Mouse (Mus musculus) CD4-positive, CD25-positive, alpha-beta regulatory T cell, adult 4 months (primary cell): ENCODE measurements around the gene Rhob. TPM values are rescaled to one million over a fixed set of nuclear protein-coding genes. Genes with fewer than 3 reads are reported as not detected.

Source experiments
- ATAC-seq: one replicate; pipeline ENCODE4 v1.8.0; 2017
- polyA plus RNA-seq, 2 experiments: library from polyadenylated mRNA; unstranded; fragments of 100-300 nt; shearing (Covaris generic); gene quantifications; one replicate each; pipeline ENCODE4 v1.2.1; 2017

Rhob gene
- 1 to 10 TPM in 1 of 2 experiments, under 1 TPM in 1; 0.76 to 1.0 TPM for polyA plus RNA-seq

- peak; percentile 82 for ATAC-seq
Observed at GRCm38 (mm10) chr12:8499871-8500596, at the start of gene Rhob. Gene Rhob (minus strand): TSS chr12:8500009.

- ATAC-seq: peak; percentile 94
Observed at GRCm38 (mm10) chr12:8547357-8547756, 47.5 kb upstream of the Rhob start.

DNA sequence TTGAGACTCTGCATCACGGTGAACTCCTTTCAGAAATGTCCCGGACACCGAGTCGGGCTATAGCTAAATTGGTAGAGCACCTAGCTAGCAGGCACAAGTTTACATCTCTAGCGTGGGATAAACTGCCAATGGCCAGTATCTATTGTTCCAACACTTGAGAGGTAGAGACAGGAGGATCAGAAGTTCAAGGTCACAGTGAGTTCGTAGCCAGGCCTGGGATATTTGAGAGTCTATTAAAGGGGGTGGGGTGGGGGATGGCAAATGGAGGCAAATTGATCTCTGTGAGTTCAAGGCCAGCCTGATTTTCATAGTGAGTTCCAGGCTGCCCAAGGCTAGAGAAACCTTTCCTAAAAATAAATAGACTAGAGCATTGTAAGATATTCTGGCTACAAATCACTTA, 47.0 kb upstream of the Rhob start:
- ATAC-seq: no peak

DNA sequence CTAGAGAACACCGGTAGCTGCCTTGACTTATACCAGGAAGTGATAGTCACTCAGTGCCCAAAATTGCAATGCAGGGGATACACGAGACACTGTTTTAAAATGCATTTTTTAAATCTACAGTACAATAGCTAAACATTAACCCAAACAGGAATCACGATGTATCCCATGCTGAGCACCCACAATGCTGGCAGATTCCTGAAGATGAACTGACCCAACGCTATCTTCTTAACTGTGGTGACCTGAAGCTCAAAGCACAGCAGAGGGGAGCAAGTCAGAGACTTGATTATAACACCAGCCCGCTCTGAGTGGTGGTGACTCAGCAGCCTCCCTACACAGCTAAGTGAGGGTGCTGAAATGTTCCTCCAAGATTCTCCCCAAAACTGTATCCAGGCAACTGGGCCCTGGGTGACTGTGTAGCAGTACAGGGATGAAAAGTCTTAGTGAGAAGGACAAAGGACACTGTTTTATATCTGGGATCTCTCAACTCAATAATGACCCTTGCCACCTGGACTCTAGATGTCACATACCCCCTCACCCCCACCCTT, 45.3 kb upstream of the Rhob start:
- ATAC-seq: no peak

DNA sequence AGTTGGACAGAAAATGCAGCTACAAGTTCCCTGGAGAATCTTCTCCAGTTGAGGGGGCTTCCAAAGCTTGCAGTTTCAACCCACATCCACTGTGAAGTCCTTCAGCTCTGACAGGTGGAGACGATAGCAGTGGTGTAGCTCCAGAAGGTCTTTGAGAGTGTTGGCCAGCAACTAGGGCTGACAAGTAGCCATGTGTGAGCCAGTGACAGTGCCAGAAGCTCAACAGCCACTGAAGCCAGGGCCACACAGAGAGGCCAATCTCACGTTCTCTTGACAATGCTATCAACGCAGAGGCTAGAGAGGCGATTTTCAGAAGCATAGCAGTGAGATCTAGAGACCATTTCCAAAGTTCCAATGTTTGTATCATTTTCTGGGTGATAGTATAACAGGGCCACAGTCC, 42.6 kb upstream of the Rhob start:
- no peak for ATAC-seq

DNA sequence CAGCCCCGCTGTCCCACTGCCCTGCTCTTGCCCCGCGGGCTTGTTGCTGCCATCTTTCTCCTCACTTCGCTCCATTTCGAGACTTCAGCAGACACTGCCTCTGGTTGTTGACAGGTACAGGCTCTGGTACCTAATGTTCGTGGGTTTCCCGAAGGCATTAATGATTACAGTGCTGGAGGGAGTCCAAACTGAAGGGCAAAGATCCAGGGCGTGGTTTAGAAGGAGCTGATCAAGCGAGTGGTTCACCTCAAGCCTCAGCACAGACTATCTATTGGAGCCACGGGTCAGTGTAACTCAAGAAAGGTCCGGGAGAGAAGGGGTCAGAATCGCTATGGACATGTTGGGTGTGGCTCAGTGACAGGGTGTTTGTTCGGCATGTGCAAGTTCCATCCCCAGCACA, 39.7 kb upstream of the Rhob start:
- ATAC-seq: no peak

DNA sequence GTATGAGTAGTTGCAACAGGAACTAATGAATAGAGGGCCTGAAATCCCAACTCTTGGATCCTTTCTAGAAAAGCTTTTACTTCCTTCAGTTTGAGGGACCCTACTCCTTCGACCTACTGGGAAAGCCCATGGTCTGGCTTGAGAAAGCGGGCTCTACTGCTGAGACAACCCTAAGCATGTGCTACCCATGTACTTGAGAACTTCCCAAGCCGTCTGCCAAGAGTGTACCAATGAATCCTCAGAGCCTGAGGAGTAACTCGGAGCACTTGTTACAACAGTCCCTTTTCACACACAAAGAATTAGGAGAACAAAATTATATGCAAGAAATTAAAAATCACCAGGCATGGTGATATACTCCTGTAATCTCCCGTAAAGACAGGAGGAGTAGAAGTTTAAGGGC, 37.5 kb upstream of the Rhob start:
- no peak for ATAC-seq

- ATAC-seq: no peak
Observed at GRCm38 (mm10) chr12:8536221-8536965, 36.6 kb upstream of the Rhob start.

GRCm38 (mm10) chr12:8535596-8535995, 35.8 kb upstream of the Rhob start:
- no peak for ATAC-seq

DNA sequence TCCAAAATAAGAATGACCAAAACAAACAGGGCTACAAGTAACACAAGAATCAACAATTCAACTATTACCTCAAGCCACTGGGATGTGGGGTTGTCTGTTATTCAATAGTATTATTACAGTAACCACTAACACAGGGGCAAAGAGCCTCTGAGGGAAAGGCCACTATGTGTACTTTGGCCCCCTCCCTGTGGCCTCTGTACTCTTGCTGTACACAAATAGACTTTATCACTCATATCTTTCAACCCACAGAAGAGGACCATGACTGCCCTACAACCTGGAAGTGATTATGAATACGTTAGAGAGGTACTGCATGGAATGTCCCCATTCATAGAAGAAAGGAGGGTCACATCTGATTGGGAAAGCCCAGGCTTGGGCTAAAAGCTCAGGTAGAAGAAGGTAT, 35.1 kb upstream of the Rhob start:
- no peak for ATAC-seq

DNA sequence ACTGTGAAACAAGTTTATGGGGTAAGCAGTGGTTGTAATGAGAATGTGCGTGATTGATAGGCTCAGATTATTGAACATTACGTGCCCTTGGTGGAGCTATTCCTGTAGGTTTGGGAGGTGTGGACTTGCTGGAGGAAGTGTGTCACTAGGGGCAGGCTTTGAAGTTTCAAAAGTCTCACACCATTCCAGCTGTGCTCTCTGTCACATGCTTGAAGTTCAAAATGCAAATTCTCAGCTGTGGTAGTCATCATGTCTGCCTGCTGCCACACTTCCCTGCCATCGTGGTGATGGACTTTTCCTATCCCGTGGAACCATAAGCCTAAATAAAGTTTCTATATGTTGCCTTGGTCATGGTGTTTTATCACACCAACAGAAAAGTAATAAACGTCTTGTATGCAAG, 28.0 kb upstream of the Rhob start:
- ATAC-seq: no peak

GRCm38 (mm10) chr12:8527175-8527574, 27.4 kb upstream of the Rhob start:
- ATAC-seq: no peak

- ATAC-seq: no peak
Observed at GRCm38 (mm10) chr12:8524062-8524461, 24.3 kb upstream of the Rhob start.

DNA sequence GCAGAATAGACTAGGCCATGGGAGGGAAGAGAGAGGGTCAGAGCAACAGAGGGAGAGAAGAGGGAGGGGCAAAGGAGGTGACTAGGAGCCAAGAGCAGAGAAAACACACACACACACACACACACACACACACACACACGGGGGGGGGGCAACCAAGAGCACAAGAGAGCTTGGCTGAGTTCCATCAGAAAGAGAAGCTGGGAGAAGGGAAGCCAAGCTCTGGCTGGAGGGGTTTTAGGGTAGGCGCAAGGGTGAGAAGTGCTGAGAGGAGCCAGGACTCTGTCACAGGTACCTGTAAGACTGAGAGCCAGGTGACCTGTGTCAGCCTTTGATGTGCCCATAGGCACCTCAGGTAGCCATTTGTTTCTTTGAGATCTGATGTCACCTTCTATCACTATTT, 22.9 kb upstream of the Rhob start:
- no peak for ATAC-seq

DNA sequence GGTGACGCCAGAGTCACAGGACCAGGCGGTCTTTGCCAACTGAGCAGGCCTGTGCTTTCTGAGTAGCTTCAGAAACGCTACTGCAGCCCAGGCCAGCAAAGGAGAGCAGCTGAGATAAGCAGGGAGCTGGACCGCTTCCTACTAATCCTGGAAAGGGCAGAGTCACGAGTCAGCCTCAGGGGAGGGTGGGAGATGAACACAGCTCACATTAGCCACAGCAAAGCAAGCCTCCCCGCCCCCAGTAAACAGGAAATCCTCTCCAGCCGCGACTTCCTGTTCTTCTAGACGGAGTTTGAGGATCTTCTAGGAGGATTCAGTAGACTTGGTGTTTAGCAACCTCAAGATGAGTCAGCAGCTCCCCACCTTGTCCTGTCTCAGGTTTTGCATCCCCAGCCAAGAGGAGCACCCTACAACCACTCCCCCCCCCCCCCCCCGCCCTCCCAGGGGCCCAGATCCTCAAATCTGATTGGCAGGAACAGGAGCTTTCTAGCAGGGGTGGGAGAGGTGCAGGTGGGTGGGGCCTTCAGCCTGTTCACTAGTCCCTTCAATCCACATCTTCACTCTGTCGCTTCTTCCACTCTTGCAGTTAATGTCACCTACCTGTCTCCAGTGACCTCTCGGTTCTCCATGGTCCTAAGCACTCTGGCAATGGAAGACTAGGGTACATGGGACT, 21.7 kb upstream of the Rhob start:
- peak; percentile 95 for ATAC-seq

GRCm38 (mm10) chr12:8519431-8520160, 19.8 kb upstream of the Rhob start:
- ATAC-seq: no peak

GRCm38 (mm10) chr12:8511037-8511882, 11.5 kb upstream of the Rhob start:
- ATAC-seq: no peak

GRCm38 (mm10) chr12:8510317-8510988, 10.6 kb upstream of the Rhob start:
- ATAC-seq: no peak

- ATAC-seq: no peak
Observed at GRCm38 (mm10) chr12:8509693-8510092, 9.9 kb upstream of the Rhob start.

DNA sequence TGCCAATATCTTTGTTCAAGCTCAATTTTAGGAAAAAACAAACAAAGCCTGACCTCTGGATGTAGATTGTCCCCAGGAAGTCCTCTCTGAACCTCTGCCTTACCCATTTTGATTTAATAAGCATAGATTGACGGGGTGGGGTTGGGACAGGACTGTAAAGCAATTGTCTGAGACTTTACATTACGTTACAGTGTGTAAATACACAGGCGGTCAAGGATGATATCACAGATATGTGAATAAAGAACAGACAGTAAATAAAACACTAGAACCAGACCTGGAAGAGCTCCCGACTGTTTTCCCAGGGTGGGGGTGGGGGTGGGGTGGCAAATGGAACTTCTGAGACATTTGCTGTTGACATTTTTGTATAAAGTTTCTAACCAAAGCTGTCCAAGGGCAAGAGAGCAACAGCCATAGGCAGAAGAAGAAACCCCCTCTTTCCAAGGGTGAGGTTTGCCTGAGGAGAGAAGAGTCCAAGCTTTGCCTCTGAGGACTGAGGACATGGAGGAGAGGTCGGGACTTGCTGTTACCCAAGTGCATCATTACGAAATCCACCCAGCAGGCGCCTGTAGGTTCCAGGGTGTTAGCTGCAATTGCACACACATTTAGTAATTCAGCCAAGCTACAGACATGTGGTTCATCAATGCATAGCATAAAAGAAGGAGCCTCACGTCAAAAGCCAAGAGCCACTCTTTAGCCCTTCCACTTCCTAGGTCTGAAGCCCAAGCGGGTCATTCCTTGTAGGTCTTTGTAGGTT, 7.3 kb upstream of the Rhob start:
- no peak for ATAC-seq
